Mouse (Mus musculus): ENCODE measurements around the gene Fbxl13. TPM values are rescaled to one million over a fixed set of nuclear protein-coding genes. Genes with fewer than 3 reads are reported as not detected.

The Fbxl13 gene
- total RNA-seq, 2 experiments from 2014 or later = 0.12 TPM; not detected in 1

DNA sequence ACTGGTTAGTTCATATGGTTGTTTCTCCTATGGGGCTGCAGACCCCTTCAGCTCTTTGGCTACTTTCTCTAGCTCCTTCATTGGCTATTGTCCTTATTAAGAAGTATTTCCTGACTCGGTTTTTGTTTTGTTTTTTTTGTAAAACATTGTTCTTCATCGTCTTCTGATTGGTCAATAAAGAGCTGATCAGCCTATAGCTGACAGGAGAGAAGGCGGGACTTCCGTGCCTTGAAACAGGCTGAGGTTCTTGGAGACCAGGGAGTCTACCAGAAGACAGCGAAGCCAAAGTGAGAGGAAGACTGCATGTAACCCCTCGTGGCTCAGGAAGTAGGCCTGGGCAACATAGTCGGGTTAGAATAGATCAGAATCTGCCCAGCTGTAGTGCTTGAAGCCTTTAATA lies 57.8 kb downstream of the Fbxl13 start:
- no peak for ATAC-seq (replicated peaks; ENCODE audit: poor library complexity)

DNA sequence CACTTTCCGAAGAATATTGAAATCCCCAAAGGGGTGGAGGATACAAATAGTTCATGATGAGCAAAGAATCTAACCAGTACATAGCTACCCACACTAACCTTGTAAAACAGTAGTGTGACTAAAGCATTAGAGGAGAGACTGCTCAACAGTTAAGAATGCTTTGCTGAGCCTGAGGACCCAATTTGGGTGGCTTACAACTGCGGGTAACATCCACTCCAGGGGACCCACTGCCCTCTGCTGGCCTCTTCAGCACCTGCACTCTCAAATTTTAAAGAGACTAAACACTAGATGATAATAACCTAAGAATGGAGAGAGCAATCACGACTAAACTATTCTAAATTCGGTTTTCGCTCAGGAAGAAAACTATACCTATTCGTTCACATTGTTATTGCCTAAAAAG lies 58.7 kb downstream of the Fbxl13 start:
- ATAC-seq (replicated peaks; ENCODE audit: poor library complexity) = peak; percentile 97

DNA sequence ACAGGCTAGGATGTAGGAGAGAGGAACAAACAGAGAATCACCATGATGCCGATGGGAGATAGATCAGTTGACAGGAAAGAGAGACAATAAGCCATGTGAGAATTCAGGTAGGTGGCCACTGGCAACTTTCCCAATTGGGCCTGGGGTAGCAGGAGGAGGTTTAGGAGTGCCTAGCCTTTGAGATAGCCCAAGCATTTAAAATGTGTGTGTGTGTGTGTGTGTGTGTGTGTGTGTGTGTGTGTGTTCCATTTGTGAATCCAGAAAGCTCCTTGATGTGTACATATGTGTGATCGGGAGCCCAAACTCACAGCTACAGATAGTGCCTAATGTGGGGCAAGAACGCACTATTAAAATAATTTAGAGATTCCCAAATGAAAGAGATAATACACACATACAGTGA lies 67.3 kb downstream of the Fbxl13 start:
- ATAC-seq (replicated peaks; ENCODE audit: poor library complexity) = no peak

DNA sequence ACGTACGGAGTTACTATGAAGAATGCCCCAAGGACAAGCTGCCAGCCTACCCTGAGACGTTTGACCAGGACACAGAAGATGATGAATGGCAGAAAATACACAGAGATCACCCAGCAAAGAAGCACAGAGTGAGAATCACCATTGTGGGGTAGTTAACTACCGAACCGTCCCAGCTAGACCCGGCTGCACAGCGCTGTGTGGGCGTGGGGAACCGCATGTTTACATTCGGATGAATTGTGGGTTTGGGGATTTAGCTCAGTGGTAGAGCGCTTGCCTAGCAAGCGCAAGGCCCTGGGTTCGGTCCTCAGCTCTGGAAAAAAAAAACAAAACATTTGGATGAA lies 70.3 kb downstream of the Fbxl13 start:
- ATAC-seq (replicated peaks; ENCODE audit: poor library complexity) = no peak

DNA sequence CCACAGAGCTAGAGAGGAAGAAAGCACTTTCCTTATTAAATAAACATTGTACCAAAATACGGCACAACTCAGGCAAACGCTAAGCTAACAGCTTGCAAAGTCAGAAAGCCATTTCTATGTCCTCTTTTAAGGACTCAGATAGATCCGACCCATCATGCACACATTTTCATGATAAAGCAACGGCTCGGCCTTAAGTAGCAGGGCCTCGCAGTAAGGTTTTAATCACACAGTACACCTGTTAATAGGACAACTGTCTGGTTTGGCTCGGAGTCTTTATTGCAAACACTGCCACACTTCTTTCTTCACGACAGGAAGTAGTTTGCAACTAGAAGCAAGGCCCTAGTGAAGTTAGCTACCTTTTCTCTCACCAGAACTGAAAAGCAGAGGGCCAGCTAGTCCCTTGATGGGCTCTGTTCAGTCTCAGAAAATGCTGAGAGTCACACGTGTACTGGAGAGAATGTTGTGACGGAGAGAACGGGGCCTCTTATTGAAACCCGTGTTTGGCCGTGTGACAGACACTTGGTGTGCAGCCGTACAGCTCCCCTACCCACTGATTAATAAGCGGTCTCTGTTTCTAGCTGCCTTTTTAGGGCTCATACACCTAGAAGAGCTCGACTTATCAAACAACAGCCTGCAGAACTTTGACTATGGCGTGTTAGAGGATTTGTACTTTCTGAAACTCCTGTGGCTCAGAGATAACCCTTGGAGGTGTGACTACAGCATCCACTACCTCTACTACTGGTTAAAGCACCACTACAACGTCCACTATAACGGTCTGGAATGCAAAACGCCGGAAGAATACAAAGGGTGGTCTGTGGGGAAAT lies 70.8 kb downstream of the Fbxl13 start:
- peak; percentile 83 for ATAC-seq (replicated peaks; ENCODE audit: poor library complexity)

DNA sequence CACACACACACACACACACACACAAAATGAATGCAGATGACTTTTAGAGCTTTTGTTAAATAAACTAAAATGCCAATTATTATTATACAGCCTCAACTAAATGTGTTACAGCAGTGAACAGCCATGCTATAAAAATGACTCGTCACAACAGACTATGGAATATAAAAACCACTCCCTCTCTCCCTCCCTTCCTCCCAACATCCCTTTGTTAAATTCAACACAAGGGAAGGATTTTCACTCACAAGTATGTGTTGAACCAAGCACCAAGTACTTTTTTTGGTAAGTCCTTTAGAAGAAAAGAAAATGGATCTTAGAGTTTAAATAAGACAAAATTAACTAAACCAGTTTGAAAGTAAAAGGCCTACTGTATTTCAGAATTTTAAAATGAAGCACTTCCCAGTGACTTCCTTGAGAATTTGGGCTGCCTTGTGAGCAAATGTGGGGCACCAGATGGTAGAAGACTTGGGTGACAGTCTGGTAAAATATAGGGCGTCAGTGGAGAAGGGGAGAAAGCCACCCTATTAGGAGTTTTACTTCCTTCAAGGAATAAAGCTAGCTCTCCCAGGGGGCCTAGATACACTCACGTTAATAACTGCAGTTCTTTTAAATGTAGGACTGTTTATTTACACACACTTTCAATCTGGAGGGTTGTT lies 72.5 kb downstream of the Fbxl13 start:
- no peak for ATAC-seq (replicated peaks; ENCODE audit: poor library complexity)

DNA sequence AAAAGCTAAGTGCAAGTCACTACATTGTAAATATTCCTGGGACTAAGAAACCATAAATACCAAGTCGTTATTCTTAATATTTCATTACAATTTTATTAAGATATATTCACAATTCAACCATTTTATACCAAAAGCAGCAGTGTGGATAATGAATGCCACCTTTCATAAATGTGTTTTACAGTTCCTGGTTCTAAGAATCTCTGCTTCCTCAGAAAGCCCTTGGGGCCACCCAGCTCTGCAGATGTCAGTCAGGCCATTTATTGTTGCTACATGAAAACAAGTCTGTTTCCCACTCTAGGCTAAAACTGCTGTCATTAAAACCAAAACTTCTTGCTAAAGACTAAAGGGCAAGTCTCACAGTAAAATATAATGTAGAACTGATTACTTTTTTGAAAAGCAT lies 77.7 kb downstream of the Fbxl13 start:
- no peak for ATAC-seq (replicated peaks; ENCODE audit: poor library complexity)

DNA sequence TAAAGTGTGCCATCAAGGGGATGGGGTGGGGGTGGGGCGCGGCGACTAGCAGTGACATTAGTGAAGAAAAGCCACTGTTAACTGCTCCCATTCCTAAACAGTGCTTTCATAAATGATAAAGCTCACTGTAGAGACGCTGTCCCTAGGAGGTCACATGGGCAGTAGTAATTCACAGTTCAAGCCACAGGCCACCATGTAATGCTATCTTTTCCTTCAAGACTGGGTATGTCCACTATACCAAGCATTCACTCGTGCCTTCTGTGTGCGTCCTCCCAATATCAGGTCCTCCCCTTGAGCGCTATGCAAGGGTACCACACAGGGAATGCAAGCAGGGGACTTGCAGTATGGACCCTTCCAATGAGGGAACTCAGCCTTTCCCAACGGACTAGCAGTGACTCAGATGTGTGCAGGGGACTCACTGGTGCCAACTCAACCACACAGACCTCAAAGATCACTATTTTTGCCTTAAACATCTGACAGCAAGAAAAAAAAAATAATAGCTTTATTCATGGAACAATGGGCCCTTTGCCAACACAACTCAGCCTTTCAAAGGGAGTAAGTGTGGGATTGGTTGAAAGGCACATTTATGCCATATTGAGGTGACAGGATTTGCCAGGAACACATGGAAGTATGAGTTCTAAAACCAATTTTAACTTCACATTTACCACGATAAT lies 79.9 kb downstream of the Fbxl13 start:
- ATAC-seq (replicated peaks; ENCODE audit: poor library complexity) = no peak

DNA sequence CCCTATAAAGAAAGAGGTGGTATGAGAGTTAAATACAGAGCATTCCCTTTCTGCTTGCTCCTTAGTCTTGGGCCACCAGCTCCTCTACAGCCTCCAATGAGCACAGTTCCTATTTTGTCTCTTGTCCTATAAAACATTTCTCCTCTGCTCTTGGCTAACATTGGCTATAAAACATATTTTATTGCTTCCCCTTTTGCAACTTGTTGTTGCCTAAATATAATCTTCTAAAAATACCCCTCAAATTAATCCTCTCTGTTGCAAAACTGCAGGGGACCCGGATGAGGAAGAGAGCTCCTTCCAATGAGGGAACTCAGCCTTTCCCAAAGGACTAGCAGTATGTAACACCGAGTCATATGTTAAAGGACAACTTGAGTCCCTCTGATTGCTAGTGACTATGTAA lies 81.5 kb downstream of the Fbxl13 start:
- ATAC-seq (replicated peaks; ENCODE audit: poor library complexity) = peak; percentile 89

DNA sequence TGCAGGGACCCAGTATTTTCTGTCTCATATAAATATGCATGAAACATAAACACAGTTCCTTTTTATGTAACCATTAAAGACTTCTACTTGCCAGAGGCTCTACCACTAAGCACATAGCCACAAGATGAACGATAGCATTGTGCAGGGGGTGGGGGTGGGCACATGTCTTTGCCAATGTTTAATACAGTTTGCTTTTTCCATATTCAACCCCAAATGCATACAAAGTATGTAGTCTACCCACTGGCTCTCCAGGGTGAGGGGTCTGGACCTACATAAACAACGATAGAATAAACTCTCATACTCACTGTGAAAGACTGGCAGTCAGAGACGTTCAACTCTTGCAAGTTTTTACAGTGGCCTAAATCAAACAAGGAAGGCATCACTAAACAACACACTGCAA lies 88.9 kb downstream of the Fbxl13 start:
- ATAC-seq (replicated peaks; ENCODE audit: poor library complexity) = no peak

DNA sequence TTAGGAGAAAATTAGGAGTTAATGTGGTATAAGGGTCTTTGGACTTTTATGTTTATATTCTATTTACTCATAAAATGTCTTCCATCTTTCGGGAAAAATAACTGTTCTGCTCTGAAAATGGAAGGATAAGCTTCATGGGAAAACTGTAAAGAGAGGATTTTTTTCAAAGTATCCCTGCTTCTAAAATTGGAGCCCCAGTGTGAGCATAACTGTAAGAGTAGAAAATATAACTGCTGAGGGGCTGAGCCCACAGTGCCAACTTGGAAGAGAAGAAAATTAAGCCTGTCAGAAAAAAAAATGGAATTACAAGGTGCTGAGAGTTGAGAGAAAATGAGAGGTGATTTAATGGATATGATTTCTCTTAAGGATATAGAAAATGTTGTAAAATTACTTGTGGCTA lies 90.7 kb downstream of the Fbxl13 start:
- no peak for ATAC-seq (replicated peaks; ENCODE audit: poor library complexity)

DNA sequence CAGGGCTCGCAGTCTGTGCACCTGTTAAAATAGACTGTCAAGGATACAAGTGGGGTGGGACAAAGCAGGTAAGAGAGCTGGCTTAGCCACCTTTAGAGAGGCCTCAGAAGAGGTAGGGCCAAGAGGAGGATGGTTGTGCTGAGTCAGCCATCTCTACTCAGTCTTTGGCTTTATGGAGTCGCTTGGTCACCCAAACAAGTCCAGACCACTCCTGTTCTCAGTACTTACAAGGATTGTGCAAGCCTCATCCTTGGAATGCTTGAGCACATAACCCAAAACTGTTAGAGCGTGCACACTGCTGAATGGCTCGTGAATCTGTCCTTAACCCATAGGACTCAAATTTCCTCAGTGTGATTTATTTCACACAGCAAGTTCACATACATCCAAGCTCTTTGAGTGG lies 91.7 kb downstream of the Fbxl13 start:
- ATAC-seq (replicated peaks; ENCODE audit: poor library complexity) = no peak

DNA sequence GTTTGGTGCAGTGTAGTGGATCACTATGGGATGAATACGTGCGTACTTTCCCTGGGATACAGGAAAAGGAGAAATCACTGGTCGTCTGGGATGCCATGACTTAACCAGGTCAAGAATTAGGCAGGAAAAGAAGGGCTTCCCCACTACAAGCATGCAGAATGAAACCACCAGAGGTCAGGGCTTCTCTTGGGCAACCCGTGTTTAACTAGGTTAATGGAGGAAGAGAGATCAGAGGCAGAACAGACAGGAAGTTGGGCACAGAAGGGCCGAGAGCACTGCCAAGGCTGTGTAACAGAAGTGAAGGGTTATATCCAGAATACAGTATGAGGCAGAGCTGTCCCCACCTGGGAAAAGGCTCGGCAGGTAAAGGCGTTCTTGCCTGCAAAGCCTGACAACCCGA lies 98.4 kb downstream of the Fbxl13 start:
- ATAC-seq (replicated peaks; ENCODE audit: poor library complexity) = peak; percentile 92

DNA sequence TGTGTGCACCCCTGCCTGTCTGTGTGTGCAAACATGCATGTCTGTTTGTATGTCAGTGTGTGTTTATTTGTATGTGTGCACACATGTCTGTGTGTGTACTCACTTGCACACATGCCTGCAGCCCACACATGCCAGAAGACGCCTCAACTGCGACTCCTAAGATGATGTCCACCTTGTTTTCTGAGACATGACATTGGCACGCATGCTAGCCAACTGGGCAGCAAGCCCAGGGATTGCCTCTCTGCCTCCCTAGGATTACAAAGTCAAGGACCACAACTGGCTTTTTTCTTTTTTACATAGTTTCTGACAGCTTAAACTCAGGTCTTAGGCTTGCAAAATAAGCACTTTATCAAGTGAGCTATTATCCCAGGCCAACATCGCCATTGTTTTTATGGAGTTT lies 99.6 kb downstream of the Fbxl13 start:
- no peak for ATAC-seq (replicated peaks; ENCODE audit: poor library complexity)

DNA sequence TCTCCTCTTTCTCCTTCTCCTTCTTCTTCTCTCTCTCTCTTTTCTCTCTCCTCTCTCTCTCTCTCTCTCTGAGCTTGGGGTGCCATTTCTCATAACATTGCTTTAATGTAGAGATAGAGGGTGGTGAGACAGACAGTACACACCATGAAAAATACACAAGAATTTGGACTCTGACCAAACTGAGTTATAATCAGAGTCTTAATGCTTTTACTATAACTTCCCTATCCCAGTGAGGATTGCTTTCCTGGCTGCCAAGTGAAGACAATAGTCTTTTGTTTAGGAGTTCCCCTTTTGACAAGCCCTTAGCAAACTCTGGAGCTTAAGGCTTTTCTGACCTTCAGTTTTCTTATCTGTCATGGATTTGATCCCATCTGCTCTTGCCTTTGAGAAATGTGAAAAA lies 100.2 kb downstream of the Fbxl13 start:
- ATAC-seq (replicated peaks; ENCODE audit: poor library complexity) = peak; percentile 30; the same call in 1 of the 2 replicates

DNA sequence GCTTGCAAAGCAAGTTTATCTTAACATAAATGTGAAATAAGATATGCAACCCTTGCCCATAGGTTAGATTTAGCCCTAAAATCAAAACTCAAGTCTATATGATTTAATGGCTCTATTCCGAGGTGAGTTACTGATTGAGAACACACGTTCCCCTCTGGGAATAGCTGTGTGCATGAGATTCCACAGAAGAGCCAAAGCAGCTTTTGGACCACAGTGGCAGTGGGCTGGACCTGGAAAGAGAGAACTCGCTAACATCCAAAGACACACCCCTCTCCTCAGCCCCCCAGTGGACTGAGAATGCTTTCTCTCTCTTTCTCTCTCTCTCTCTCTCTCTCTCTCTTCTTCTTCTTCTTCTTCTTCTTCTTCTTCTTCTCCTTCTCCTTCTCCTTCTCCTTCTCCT lies 100.6 kb downstream of the Fbxl13 start:
- ATAC-seq (replicated peaks; ENCODE audit: poor library complexity) = no peak

DNA sequence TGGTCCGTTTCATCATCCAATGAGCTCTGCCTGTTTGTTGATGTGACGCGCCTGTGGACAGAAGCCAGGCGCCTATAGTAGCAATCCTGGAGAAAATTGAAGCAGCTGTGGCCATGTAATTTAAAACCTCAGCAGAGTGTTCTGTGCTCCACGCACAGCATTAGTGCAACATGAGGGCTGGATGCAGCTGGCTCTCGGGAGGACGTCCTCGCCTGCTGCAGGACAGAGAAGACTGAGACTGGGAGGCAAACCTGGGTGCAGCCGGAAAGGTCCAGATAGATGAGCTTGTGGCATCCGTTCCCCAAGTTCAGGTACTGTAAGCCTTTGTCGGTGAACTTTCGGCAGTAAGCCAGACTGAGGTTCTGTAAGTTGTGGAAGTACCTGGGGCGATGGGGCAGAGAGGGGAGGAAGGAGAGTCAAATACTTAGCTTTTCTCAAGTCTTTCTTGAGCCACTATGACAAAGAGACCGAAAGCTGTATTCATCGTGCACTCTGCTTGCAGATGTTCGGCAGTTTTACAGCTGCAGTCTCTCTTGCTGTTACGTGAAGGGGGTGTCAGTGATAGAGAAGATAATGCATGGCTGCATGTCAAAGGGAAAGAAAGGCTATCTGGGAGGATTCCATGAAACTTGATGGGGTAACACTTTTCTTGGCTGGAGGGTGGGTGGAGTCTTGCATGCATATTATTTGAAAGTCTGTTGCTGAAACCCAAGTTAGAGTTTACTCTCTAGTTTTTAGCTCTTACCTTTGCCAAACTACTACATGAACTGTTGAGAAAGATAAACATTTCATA lies 101.8 kb downstream of the Fbxl13 start, which contains the start of gene Lrrc17:
TSS of gene Lrrc17 (plus strand) at position 151 of the 793 bp plus-strand sequence.
- ATAC-seq (replicated peaks; ENCODE audit: poor library complexity) = no peak

DNA sequence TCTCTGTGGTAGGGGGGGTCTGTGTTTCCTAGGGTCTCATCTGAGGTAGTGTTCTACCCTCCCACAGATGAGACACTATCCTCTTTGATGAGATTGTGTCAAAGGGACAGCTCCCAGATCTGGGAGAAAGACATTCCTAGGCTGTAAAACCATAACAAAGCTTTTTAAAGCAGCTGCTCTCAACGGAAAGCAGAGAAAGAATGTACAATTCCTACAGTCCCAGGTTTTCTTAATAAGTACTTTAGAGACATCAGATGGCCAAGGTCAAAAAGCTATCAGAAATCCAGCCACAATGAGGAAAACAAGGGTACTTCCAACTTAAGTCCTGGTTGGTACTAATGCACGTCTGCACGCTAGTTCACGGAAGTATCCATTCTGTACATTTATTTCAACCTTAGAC lies 103.2 kb downstream of the Fbxl13 start:
- ATAC-seq (replicated peaks; ENCODE audit: poor library complexity) = no peak

DNA sequence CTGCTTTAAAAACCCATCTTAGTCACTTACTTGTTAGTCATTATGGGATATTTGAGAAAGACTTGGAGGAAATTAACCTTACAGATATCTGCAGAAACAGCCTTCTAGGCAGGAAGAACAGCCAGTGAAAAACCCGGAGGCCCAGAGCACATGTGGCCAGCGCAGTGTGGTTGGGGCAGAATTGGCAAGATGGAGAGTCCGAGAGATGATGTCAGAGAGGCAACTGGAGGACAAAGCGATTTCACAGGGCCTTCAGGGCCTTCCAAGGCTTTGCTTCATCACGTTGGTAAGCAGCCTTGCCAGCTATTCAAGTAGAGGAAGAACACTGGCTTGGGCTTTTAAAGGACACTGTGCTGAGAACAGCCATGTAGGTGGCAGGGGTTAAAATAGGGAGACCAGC lies 112.5 kb downstream of the Fbxl13 start:
- no peak for ATAC-seq (replicated peaks; ENCODE audit: poor library complexity)

DNA sequence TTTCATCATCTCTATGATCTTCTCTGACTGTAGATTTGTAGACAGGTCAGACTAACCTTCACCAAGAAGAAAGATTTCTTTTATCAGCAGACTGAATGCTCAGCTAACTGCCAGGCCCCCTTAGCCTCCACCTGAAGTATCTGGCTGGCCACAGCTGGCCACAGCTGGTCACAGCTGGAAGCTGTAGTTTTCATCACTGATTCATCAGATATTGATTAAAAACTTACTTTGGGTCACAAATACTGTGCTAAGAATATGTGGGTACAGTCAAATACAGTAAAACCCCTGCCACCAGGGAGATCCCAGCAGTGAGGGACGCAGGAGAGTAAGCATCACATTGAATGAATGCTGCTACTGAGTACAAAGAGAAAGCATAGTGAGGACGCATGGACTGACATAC lies 113.3 kb downstream of the Fbxl13 start:
- no peak for ATAC-seq (replicated peaks; ENCODE audit: poor library complexity)

DNA sequence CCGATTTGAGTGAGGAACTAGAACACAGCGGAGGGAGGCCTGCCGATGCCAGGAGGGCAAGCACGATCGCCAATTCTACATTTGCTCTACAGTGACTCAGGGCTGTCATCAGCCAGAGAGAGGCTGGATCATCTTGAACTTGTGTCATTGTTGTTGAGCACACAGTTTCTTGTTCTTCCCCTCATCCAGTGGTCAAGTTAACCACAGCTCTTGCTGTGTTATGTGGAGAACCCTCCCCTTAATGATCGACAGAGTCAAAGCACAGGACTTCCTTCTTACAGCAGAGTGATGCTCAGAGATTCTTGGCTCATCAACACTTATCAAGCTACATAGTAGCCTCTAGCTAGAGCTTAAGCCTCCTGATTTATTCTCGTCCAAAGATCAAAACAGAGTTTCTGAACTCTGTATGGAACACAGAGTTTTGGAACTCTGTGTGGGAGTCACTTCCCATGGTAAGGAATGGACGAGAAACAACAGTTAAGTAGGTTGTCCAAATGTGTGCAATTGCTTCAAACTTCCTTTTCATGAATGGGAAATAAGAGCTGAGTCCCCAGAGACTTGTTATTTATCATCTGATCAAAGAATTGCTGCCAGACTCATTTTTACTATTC lies 116.2 kb downstream of the Fbxl13 start:
- peak; percentile 63 for ATAC-seq (replicated peaks; ENCODE audit: poor library complexity)

All from megakaryocyte progenitor cell, adult 5-6 weeks (primary cell).